Mouse (Mus musculus): ENCODE measurements around the gene Tdrd6. TPM values are rescaled to one million over a fixed set of nuclear protein-coding genes. Genes with fewer than 3 reads are reported as not detected.

Gene Tdrd6
- polyA plus RNA-seq (2016; fragmentation: Nextera tagmentation; extraction: Ambion mirVana), result 0.08 and 0.33 TPM in 2 replicates

GRCm38 (mm10) chr17:43629496-43630426, at the start of gene Tdrd6:
TSS of gene Tdrd6 (minus strand) at chr17:43630299.
- Histone ChIP-seq H3K9ac (peak within 1 kb of the TSS; percentile 48; the same call in 1 of the 2 replicates), H3K4me1 (peaks cover 14% of the 10 kb centered on the region), H3K27ac (no peak within 1 kb of the TSS), H3K27me3 (replicated peaks) (peaks cover 35% of the 10 kb centered on the region), H3K4me3 (peak within 1 kb of the TSS; percentile 39), H3K9me3 (0 out of 2 replicates have a peak, but pooled peaks cover 9% of the 10 kb centered on the region), H3K36me3 (no peaks in the 10 kb centered on the region), H3K4me2 (replicated peaks) (peak within 1 kb of the TSS; percentile 85)
- peak; percentile 73 for ATAC-seq (ENCODE audit: low FRiP score, low read depth)
- WGBS, result 2% methylated on average over 83 of the region's 83 CpGs

GRCm38 (mm10) chr17:43677317-43677716, 47.2 kb upstream of the Tdrd6 start:
- H3K4me1 ChIP-seq, result no peaks in the 10 kb centered on the region
- WGBS, result 80% methylated on average over 1 of the region's 1 CpGs
- no peaks in the 10 kb centered on the region for H3K36me3 ChIP-seq
- ATAC-seq (ENCODE audit: low FRiP score, low read depth), result no peak
- no peaks in the 10 kb centered on the region for H3K27me3 ChIP-seq (replicated peaks)
- H3K9me3 ChIP-seq, result no peaks in the 10 kb centered on the region
- H3K27ac ChIP-seq, result no peak overlapping the region
- H3K4me2 ChIP-seq (replicated peaks), result no peak overlapping the region
- no peak overlapping the region for H3K4me3 ChIP-seq
- no peak overlapping the region for H3K9ac ChIP-seq

GRCm38 (mm10) chr17:43676241-43676640, 46.1 kb upstream of the Tdrd6 start:
- H3K9ac ChIP-seq, result no peak overlapping the region
- H3K9me3 ChIP-seq, result no peaks in the 10 kb centered on the region
- H3K4me2 ChIP-seq (replicated peaks), result no peak overlapping the region
- no peak overlapping the region for H3K4me3 ChIP-seq
- no peaks in the 10 kb centered on the region for H3K36me3 ChIP-seq
- WGBS, result 86% methylated on average over 1 of the region's 1 CpGs
- no peak for ATAC-seq (ENCODE audit: low FRiP score, low read depth)
- no peaks in the 10 kb centered on the region for H3K4me1 ChIP-seq
- no peak overlapping the region for H3K27ac ChIP-seq
- H3K27me3 ChIP-seq (replicated peaks), result no peaks in the 10 kb centered on the region

- no peak for ATAC-seq (ENCODE audit: low FRiP score, low read depth)
- Histone ChIP-seq H3K27ac (no peak overlapping the region), H3K9me3 (no peaks in the 10 kb centered on the region), H3K36me3 (no peaks in the 10 kb centered on the region), H3K4me1 (no peaks in the 10 kb centered on the region), H3K27me3 (replicated peaks) (no peaks in the 10 kb centered on the region), H3K4me2 (replicated peaks) (no peak overlapping the region), H3K4me3 (no peak overlapping the region), H3K9ac (no peak overlapping the region)
- WGBS, result 78% methylated on average over 1 of the region's 1 CpGs
These were observed 45.1 kb upstream of the Tdrd6 start for GRCm38 (mm10) chr17:43675228-43675627.

- Histone ChIP-seq H3K27ac (no peak overlapping the region), H3K36me3 (no peaks in the 10 kb centered on the region), H3K9me3 (no peaks in the 10 kb centered on the region), H3K4me1 (no peaks in the 10 kb centered on the region), H3K4me3 (no peak overlapping the region), H3K9ac (no peak overlapping the region), H3K4me2 (replicated peaks) (no peak overlapping the region), H3K27me3 (replicated peaks) (no peaks in the 10 kb centered on the region)
- 92% methylated on average over 4 of the region's 4 CpGs for WGBS
- no peak for ATAC-seq (ENCODE audit: low FRiP score, low read depth)
These were observed 41.8 kb upstream of the Tdrd6 start for GRCm38 (mm10) chr17:43671907-43672306.

- H3K4me2 ChIP-seq (replicated peaks), result peak overlapping the region; percentile 82
- H3K27me3 ChIP-seq (replicated peaks), result no peaks in the 10 kb centered on the region
- H3K9me3 ChIP-seq, result no peaks in the 10 kb centered on the region
- no peaks in the 10 kb centered on the region for H3K36me3 ChIP-seq
- H3K4me3 ChIP-seq, result no peak overlapping the region
- H3K9ac ChIP-seq, result no peak overlapping the region
- H3K27ac ChIP-seq, result no peak overlapping the region
- peaks cover 16% of the 10 kb centered on the region for H3K4me1 ChIP-seq
- ATAC-seq (ENCODE audit: low FRiP score, low read depth), result no peak
- 80% methylated on average over 6 of the region's 6 CpGs for WGBS
These were observed 39.1 kb upstream of the Tdrd6 start for GRCm38 (mm10) chr17:43669145-43669695.

GRCm38 (mm10) chr17:43667290-43667843, 37.3 kb upstream of the Tdrd6 start, which contains the start of gene Cyp39a1:
TSS of gene Cyp39a1 (plus strand) at chr17:43667425.
- Histone ChIP-seq H3K9ac (peak within 1 kb of the TSS; percentile 85), H3K9me3 (no peaks in the 10 kb centered on the region), H3K27me3 (replicated peaks) (no peaks in the 10 kb centered on the region), H3K27ac (no peak within 1 kb of the TSS), H3K4me3 (peak within 1 kb of the TSS; percentile 86), H3K36me3 (peaks cover 10% of the 10 kb centered on the region; the same call in 1 of the 2 replicates), H3K4me1 (peaks cover 16% of the 10 kb centered on the region), H3K4me2 (replicated peaks) (peak within 1 kb of the TSS; percentile 82)
- under 1% methylated on average over 17 of the region's 17 CpGs for WGBS
- no peak for ATAC-seq (ENCODE audit: low FRiP score, low read depth)

GRCm38 (mm10) chr17:43666576-43667289, 36.6 kb upstream of the Tdrd6 start, which contains the start of gene Slc25a27:
TSS of gene Slc25a27 (minus strand) at chr17:43667214.
- ATAC-seq (ENCODE audit: low FRiP score, low read depth), result peak; percentile 98
- no peak within 1 kb of the TSS for H3K27ac ChIP-seq
- H3K9me3 ChIP-seq, result no peaks in the 10 kb centered on the region
- WGBS, result under 1% methylated on average over 41 of the region's 41 CpGs
- H3K36me3 ChIP-seq, result peaks cover 10% of the 10 kb centered on the region; the same call in 1 of the 2 replicates
- peaks cover 16% of the 10 kb centered on the region for H3K4me1 ChIP-seq
- H3K4me3 ChIP-seq, result peak within 1 kb of the TSS; percentile 86
- H3K9ac ChIP-seq, result peak within 1 kb of the TSS; percentile 85
- H3K27me3 ChIP-seq (replicated peaks), result no peaks in the 10 kb centered on the region
- peak within 1 kb of the TSS; percentile 82 for H3K4me2 ChIP-seq (replicated peaks)

- H3K27me3 ChIP-seq (replicated peaks), result no peaks in the 10 kb centered on the region
- no peak for ATAC-seq (ENCODE audit: low FRiP score, low read depth)
- H3K27ac ChIP-seq, result no peak overlapping the region
- H3K9me3 ChIP-seq, result no peaks in the 10 kb centered on the region
- no peak overlapping the region for H3K4me2 ChIP-seq (replicated peaks)
- 69% methylated on average over 14 of the region's 14 CpGs for WGBS
- H3K9ac ChIP-seq, result no peak overlapping the region
- H3K4me1 ChIP-seq, result no peaks in the 10 kb centered on the region
- H3K36me3 ChIP-seq, result peaks cover 38% of the 10 kb centered on the region
- no peak overlapping the region for H3K4me3 ChIP-seq
These were observed 21.4 kb upstream of the Tdrd6 start for GRCm38 (mm10) chr17:43651314-43652046.

- no peak overlapping the region for H3K9ac ChIP-seq
- 83% methylated on average over 10 of the region's 10 CpGs for WGBS
- no peak for ATAC-seq (ENCODE audit: low FRiP score, low read depth)
- H3K4me1 ChIP-seq, result no peaks in the 10 kb centered on the region
- no peaks in the 10 kb centered on the region for H3K27me3 ChIP-seq (replicated peaks)
- no peak overlapping the region for H3K4me3 ChIP-seq
- no peaks in the 10 kb centered on the region for H3K9me3 ChIP-seq
- H3K4me2 ChIP-seq (replicated peaks), result no peak overlapping the region
- peaks cover 49% of the 10 kb centered on the region for H3K36me3 ChIP-seq
- H3K27ac ChIP-seq, result no peak overlapping the region
These were observed 19.7 kb upstream of the Tdrd6 start for GRCm38 (mm10) chr17:43649641-43650436.

- Histone ChIP-seq H3K4me3 (no peak overlapping the region), H3K9ac (no peak overlapping the region), H3K27me3 (replicated peaks) (no peaks in the 10 kb centered on the region), H3K27ac (no peak overlapping the region), H3K36me3 (peaks cover 55% of the 10 kb centered on the region), H3K4me1 (no peaks in the 10 kb centered on the region), H3K9me3 (no peaks in the 10 kb centered on the region), H3K4me2 (replicated peaks) (no peak overlapping the region)
- 0 out of 2 replicates have a peak, but pooled peaks have one; percentile 31 for ATAC-seq (ENCODE audit: low FRiP score, low read depth)
- 44% methylated on average over 5 of the region's 5 CpGs for WGBS
These were observed 16.8 kb upstream of the Tdrd6 start for GRCm38 (mm10) chr17:43646925-43647324.
